ENCODE assay signal across 31 mouse cellular contexts in the genomic region with DNA sequence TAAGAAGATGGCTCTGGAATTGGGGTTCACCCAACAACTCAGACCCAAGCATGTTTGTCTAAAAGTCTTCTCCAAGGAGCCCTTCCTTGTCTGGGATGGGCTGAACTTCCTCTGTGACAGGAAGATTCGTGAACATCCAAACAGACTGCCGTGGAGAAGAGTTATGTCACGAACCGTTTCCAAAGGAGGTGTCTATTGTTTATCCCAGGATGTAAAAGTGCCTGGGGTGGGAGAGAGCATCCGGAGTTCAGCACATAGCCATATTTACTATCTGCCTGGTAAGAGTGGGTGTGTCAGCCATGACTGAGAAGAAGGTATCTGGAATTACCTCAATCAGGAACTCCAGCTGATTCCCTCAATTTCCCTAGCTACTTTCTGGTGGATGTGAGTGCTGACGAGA.
"Had no signal": no experiment of that assay in that cellular context is flagged by ENCODE, and none has a peak within 500 bp of the region (broad histone marks: within the 10 kb centered on the region; RNA-seq: fewer than 3 reads in every experiment).

No protein-coding gene starts in this region.

- H3K9ac ChIP-seq: limb, embryonic 12.5 days; limb, embryonic 13.5 days; limb, embryonic 15.5 days; liver, embryonic 12.5 days; liver, embryonic 13.5 days; liver, embryonic 14.5 days; liver, embryonic 15.5 days; liver, postnatal 0 days; lung, embryonic 14.5 days; lung, embryonic 15.5 days; midbrain, embryonic 12.5 days; midbrain, embryonic 13.5 days; midbrain, embryonic 15.5 days; neural tube, embryonic 12.5 days had no signal

- H3K36me3 ChIP-seq: limb, embryonic 10.5 days; limb, embryonic 12.5 days; limb, embryonic 13.5 days; limb, embryonic 15.5 days; liver, embryonic 12.5 days; liver, embryonic 13.5 days; liver, embryonic 15.5 days; lung, embryonic 15.5 days; midbrain, embryonic 10.5 days; midbrain, embryonic 12.5 days; midbrain, embryonic 13.5 days; midbrain, embryonic 15.5 days; neural tube, embryonic 12.5 days had no signal

- H3K4me1 ChIP-seq: limb, embryonic 12.5 days; limb, embryonic 13.5 days; limb, embryonic 15.5 days; liver, embryonic 12.5 days; liver, embryonic 13.5 days; liver, embryonic 15.5 days; lung, embryonic 15.5 days; neural tube, embryonic 12.5 days had no signal

- H3K4me2 ChIP-seq: limb, embryonic 12.5 days; limb, embryonic 13.5 days; limb, embryonic 15.5 days; liver, embryonic 11.5 days; liver, embryonic 12.5 days; liver, embryonic 13.5 days; liver, embryonic 15.5 days; lung, embryonic 14.5 days; lung, embryonic 15.5 days; midbrain, embryonic 11.5 days; midbrain, embryonic 12.5 days; midbrain, embryonic 13.5 days; midbrain, embryonic 15.5 days; neural tube, embryonic 12.5 days had no signal

- ATAC-seq: liver, embryonic 12.5 days; liver, postnatal 0 days; midbrain, embryonic 13.5 days; midbrain, embryonic 15.5 days; midbrain, embryonic 16.5 days had no signal

- H3K4me3 ChIP-seq: left cerebral cortex, adult 2 months; limb, embryonic 10.5 days; limb, embryonic 12.5 days; limb, embryonic 13.5 days; limb, embryonic 15.5 days; liver, embryonic 12.5 days; liver, embryonic 13.5 days; liver, embryonic 15.5 days; lung, embryonic 15.5 days; megakaryocyte, embryonic 14.5 days; midbrain, embryonic 10.5 days; midbrain, embryonic 12.5 days; midbrain, embryonic 13.5 days; midbrain, embryonic 15.5 days; myocyte; neural tube, embryonic 12.5 days had no signal

- H3K27ac ChIP-seq: left cerebral cortex, adult 2 months; limb, embryonic 10.5 days; limb, embryonic 12.5 days; limb, embryonic 13.5 days; limb, embryonic 15.5 days; liver, embryonic 12.5 days; liver, embryonic 13.5 days; liver, embryonic 14.5 days; liver, embryonic 15.5 days; lung, embryonic 15.5 days; macrophage; midbrain, embryonic 10.5 days; midbrain, embryonic 12.5 days; midbrain, embryonic 13.5 days; midbrain, embryonic 15.5 days; neural tube, embryonic 12.5 days had no signal

- H3K27me3 ChIP-seq: limb, embryonic 12.5 days; limb, embryonic 13.5 days; limb, embryonic 15.5 days; liver, embryonic 12.5 days; liver, embryonic 13.5 days; liver, embryonic 15.5 days; lung, embryonic 15.5 days; megakaryocyte, embryonic 14.5 days; midbrain, embryonic 15.5 days had no signal

- H3K9me3 ChIP-seq: limb, embryonic 10.5 days; limb, embryonic 12.5 days; limb, embryonic 13.5 days; limb, embryonic 15.5 days; liver, embryonic 12.5 days; liver, embryonic 13.5 days; liver, embryonic 15.5 days; lung, embryonic 15.5 days; megakaryocyte, embryonic 14.5 days; midbrain, embryonic 10.5 days; midbrain, embryonic 12.5 days; midbrain, embryonic 13.5 days; midbrain, embryonic 15.5 days; neural tube, embryonic 12.5 days had no signal

- DNase-seq: left cerebral cortex, postnatal 4 days; liver; liver, embryonic 13.5 days; liver, postnatal 0 days; lung, adult 18-20 months; lung, embryonic 14.5 days; lung, postnatal 10 days; lung, postnatal 14 days; lung, postnatal 36 days; lung, postnatal 4 days; midbrain, embryonic 14.5 days had no signal
